Mouse (Mus musculus) MEL (cell line): ENCODE results near the gene Chd6. TPM values are rescaled to one million over a fixed set of nuclear protein-coding genes. Genes with fewer than 3 reads are reported as not detected.
A peak's percentile ranks its signal among the peaks of the same experiment; 100 is the strongest.

Experiments
- DNase-seq: peaks from one replicate; pipeline ENCODE4 v3.0.0; 2011; ENCODE audit warnings: low read depth, low spot score
- H3K27ac ChIP-seq: 2 replicates; pipeline ENCODE4 v1.5.1; 2012; ENCODE audit warnings: low read depth, mild to moderate bottlenecking, control low read depth, low read length, moderate library complexity; ENCODE audit not compliant: control insufficient read depth
- H3K27me3 ChIP-seq, 2 experiments: fragments of 150-350 bp in 1 of 2; sonication (generic) in 1 of 2; 2 replicates each; pipeline ENCODE4 v1.6.1; 2012; ENCODE audit warnings: low read length in 2 of 2, mild to moderate bottlenecking in 2 of 2, improper control_type of control experiment in 1 of 2, moderate library complexity in 1 of 2; ENCODE audit not compliant: insufficient read depth in 2 of 2, control insufficient read depth in 1 of 2
- H3K36me3 ChIP-seq, 2 experiments: 2 replicates each; pipeline ENCODE4 v1.6.1; 2012 to 2014; ENCODE audit warnings: low read length in 2 of 2, improper control_type of control experiment in 1 of 2, inconsistent platforms in 1 of 2, mild to moderate bottlenecking in 1 of 2; ENCODE audit not compliant: insufficient read depth in 2 of 2, control insufficient read depth in 1 of 2
- H3K4me1 ChIP-seq, 2 experiments: fragments of 150-350 bp in 1 of 2; sonication (generic) in 1 of 2; 2 replicates each; pipeline ENCODE4 v1.6.1; 2012; ENCODE audit warnings: low read length in 2 of 2, improper control_type of control experiment in 1 of 2, mild to moderate bottlenecking in 1 of 2; ENCODE audit not compliant: insufficient read depth in 2 of 2, control insufficient read depth in 1 of 2
- H3K4me3 ChIP-seq, 2 experiments: fragments of 150-350 bp in 1 of 2; sonication (generic) in 1 of 2; 2 replicates each; pipeline ENCODE4 v1.5.1; 2012; ENCODE audit warnings: low read depth in 2 of 2, low read length in 2 of 2, mild to moderate bottlenecking in 2 of 2, moderate library complexity in 2 of 2, control low read depth in 1 of 2, improper control_type of control experiment in 1 of 2; ENCODE audit not compliant: control insufficient read depth in 1 of 2, insufficient read depth in 1 of 2
- H3K79me2 ChIP-seq: 2 replicates; pipeline ENCODE4 v1.6.1; 2012; ENCODE audit warnings: mild to moderate bottlenecking, low read length, moderate library complexity; ENCODE audit not compliant: control insufficient read depth, poor library complexity, insufficient read depth
- H3K9ac ChIP-seq: 2 replicates; pipeline ENCODE4 v1.6.1; 2012; ENCODE audit warnings: low read depth, mild to moderate bottlenecking, control low read depth, low read length, moderate library complexity; ENCODE audit not compliant: control insufficient read depth, poor library complexity, severe bottlenecking
- H3K9me3 ChIP-seq: fragments of 150-350 bp; sonication (generic); replicated peaks from 2 replicates; pipeline ENCODE4 v1.6.1; 2012; ENCODE audit warnings: mild to moderate bottlenecking, low read length, improper control_type of control experiment, moderate library complexity; ENCODE audit not compliant: insufficient read depth
- BHLHE40 ChIP-seq: IDR thresholded peaks from 2 replicates; pipeline ENCODE4 v1.6.1; 2012; ENCODE audit warnings: low read depth, mild to moderate bottlenecking, inconsistent platforms, low read length, improper control_type of control experiment, borderline replicate concordance
- CHD1 ChIP-seq: IDR thresholded peaks from 2 replicates; pipeline ENCODE4 v1.6.1; 2012; ENCODE audit warnings: low read depth, mild to moderate bottlenecking, inconsistent platforms, low read length, improper control_type of control experiment
- CHD2 ChIP-seq: IDR thresholded peaks from 2 replicates; pipeline ENCODE4 v1.6.1; 2011; ENCODE audit warnings: low read length, improper control_type of control experiment
- E2F4 ChIP-seq: IDR thresholded peaks from 2 replicates; pipeline ENCODE4 v1.6.1; 2011; ENCODE audit warnings: low read depth, low read length, improper control_type of control experiment, borderline replicate concordance
- ELF1 ChIP-seq: IDR thresholded peaks from 2 replicates; pipeline ENCODE4 v1.6.1; 2014; ENCODE audit warnings: low read depth, mild to moderate bottlenecking, inconsistent platforms, low read length, improper control_type of control experiment, moderate library complexity
- EP300 ChIP-seq, 2 experiments: IDR thresholded peaks; 2 replicates each; pipeline ENCODE4 v1.6.1; 2011; ENCODE audit warnings: improper control_type of control experiment in 2 of 2, low read length in 2 of 2, low read depth in 1 of 2, mild to moderate bottlenecking in 1 of 2
- GABPA ChIP-seq: IDR thresholded peaks from 2 replicates; pipeline ENCODE4 v1.6.1; 2012; ENCODE audit warnings: low read depth, mild to moderate bottlenecking, inconsistent platforms, low read length, improper control_type of control experiment, moderate library complexity
- GATA1 ChIP-seq: IDR thresholded peaks from 2 replicates; pipeline ENCODE4 v1.6.1; 2011; ENCODE audit warnings: low read depth, low read length, improper control_type of control experiment
- JUND ChIP-seq: IDR thresholded peaks from 2 replicates; pipeline ENCODE4 v1.6.1; 2011; ENCODE audit warnings: low read depth, mild to moderate bottlenecking, improper control_type of control experiment, low read length
- KAT2A ChIP-seq: conservative IDR thresholded peaks from 2 replicates; pipeline ENCODE4 v1.6.1; 2012; ENCODE audit warnings: low read depth, low read length, improper control_type of control experiment, inconsistent platforms
- MAFK ChIP-seq: IDR thresholded peaks from 2 replicates; pipeline ENCODE4 v1.6.1; 2011; ENCODE audit warnings: low read depth, mild to moderate bottlenecking, low read length, improper control_type of control experiment, borderline replicate concordance
- MAX ChIP-seq: IDR thresholded peaks from 2 replicates; pipeline ENCODE4 v1.6.1; 2011; ENCODE audit warnings: low read length, improper control_type of control experiment
- MAZ ChIP-seq: IDR thresholded peaks from 2 replicates; pipeline ENCODE4 v1.6.1; 2012; ENCODE audit warnings: low read depth, mild to moderate bottlenecking, inconsistent platforms, low read length, improper control_type of control experiment
- MEF2A ChIP-seq: IDR thresholded peaks from 2 replicates; pipeline ENCODE4 v1.6.1; 2014; ENCODE audit warnings: low read depth, mild to moderate bottlenecking, inconsistent platforms, low read length, improper control_type of control experiment; ENCODE audit not compliant: poor library complexity, insufficient replicate concordance, severe bottlenecking; ENCODE audit errors: extremely low read depth
- MXI1 ChIP-seq: IDR thresholded peaks from 2 replicates; pipeline ENCODE4 v1.6.1; 2011; ENCODE audit warnings: mild to moderate bottlenecking, low read depth, low read length, improper control_type of control experiment
- MYB ChIP-seq: IDR thresholded peaks from 2 replicates; pipeline ENCODE4 v1.6.1; 2011; ENCODE audit warnings: mild to moderate bottlenecking, low read depth, low read length, improper control_type of control experiment
- NRF1 ChIP-seq: IDR thresholded peaks from 2 replicates; pipeline ENCODE4 v1.6.1; 2014; ENCODE audit warnings: low read depth, mild to moderate bottlenecking, inconsistent platforms, low read length, improper control_type of control experiment, moderate library complexity; ENCODE audit not compliant: poor library complexity, insufficient read depth, severe bottlenecking
- RAD21 ChIP-seq: IDR thresholded peaks from 2 replicates; pipeline ENCODE4 v1.6.1; 2011; ENCODE audit warnings: mild to moderate bottlenecking, low read depth, low read length, improper control_type of control experiment
- RCOR1 ChIP-seq: IDR thresholded peaks from 2 replicates; pipeline ENCODE4 v1.6.1; 2012; ENCODE audit warnings: low read depth, mild to moderate bottlenecking, inconsistent platforms, low read length, improper control_type of control experiment
- SIN3A ChIP-seq: IDR thresholded peaks from 2 replicates; pipeline ENCODE4 v1.6.1; 2012; ENCODE audit warnings: low read length, improper control_type of control experiment, inconsistent platforms
- SMC3 ChIP-seq: IDR thresholded peaks from 2 replicates; pipeline ENCODE4 v1.6.1; 2011; ENCODE audit warnings: low read depth, low read length, improper control_type of control experiment
- TBP ChIP-seq: IDR thresholded peaks from 2 replicates; pipeline ENCODE4 v1.8.0; 2011; ENCODE audit warnings: low read depth, low read length, improper control_type of control experiment
- TCF12 ChIP-seq: IDR thresholded peaks from 2 replicates; pipeline ENCODE4 v1.6.1; 2014; ENCODE audit warnings: low read depth, mild to moderate bottlenecking, inconsistent platforms, low read length, improper control_type of control experiment, moderate library complexity
- USF1 ChIP-seq: IDR thresholded peaks from 2 replicates; pipeline ENCODE4 v1.6.1; 2014; ENCODE audit warnings: low read depth, mild to moderate bottlenecking, inconsistent platforms, low read length, improper control_type of control experiment, moderate library complexity
- USF2 ChIP-seq, 2 experiments: IDR thresholded peaks; 2 replicates each; pipeline ENCODE4 v1.6.1; 2011 to 2012; ENCODE audit warnings: improper control_type of control experiment in 2 of 2, low read length in 2 of 2, borderline replicate concordance in 1 of 2, inconsistent platforms in 1 of 2, low read depth in 1 of 2, mild to moderate bottlenecking in 1 of 2; ENCODE audit not compliant: insufficient read depth in 1 of 2
- ZC3H11A ChIP-seq: IDR thresholded peaks from 2 replicates; pipeline ENCODE4 v1.6.1; 2012; ENCODE audit warnings: low read depth, mild to moderate bottlenecking, inconsistent platforms, low read length, improper control_type of control experiment
- ZKSCAN1 ChIP-seq: IDR thresholded peaks from 2 replicates; pipeline ENCODE4 v1.6.1; 2012; ENCODE audit warnings: low read depth, mild to moderate bottlenecking, inconsistent platforms, low read length, improper control_type of control experiment, moderate library complexity
- ZMIZ1 ChIP-seq: IDR thresholded peaks from 2 replicates; pipeline ENCODE4 v1.6.1; 2012; ENCODE audit warnings: low read depth, mild to moderate bottlenecking, inconsistent platforms, low read length, improper control_type of control experiment, moderate library complexity
- polyA plus RNA-seq, 2 experiments: library from polyadenylated mRNA; stranded (reverse) in 1 of 2; unstranded in 1 of 2; fragments of >175 nt in 1 of 2; fragments of >200 nt in 1 of 2; gene quantifications; 2 replicates each; pipeline versions ENCODE4 v1.2.1 to v1.2.4; 2012; ENCODE audit warnings: low replicate concordance in 2 of 2, low read depth in 1 of 2; ENCODE audit not compliant: insufficient read length in 2 of 2, insufficient read depth in 1 of 2, missing spikeins in 1 of 2
- total RNA-seq: library from RNA; depleted of rRNA; stranded (reverse); fragments of 300-350 nt; gene quantifications from 2 replicates; pipeline ENCODE4 v1.2.3, GENCODE M21; 2012

The Chd6 gene
- total and polyA plus RNA-seq, 3 experiments = 9.7 to 200 (median 15.4) TPM

- Histone ChIP-seq H3K4me3 (peak overlapping the region in 1 of 2 experiments; percentile 36; a peak in 2 of 4 replicates), H3K27me3 (no peaks in the 10 kb centered on the region), H3K27ac (no peak overlapping the region), H3K4me1 (peaks cover 18 to 22% of the 10 kb centered on the region in 2 experiments), H3K79me2 (peaks cover 10% of the 10 kb centered on the region), H3K36me3 (peaks cover 3 to 36% of the 10 kb centered on the region in 2 experiments; a peak in 3 of 4 replicates), H3K9ac (no peak overlapping the region), H3K9me3 (no peaks in the 10 kb centered on the region)
- TF ChIP-seq EP300 (IDR thresholded peaks at IDR 0.05; ENCODE audit: low read depth in 1 of 2, low read length in 2 of 2) (peak in 1 of 2 experiments; percentile 60; a peak in 2 of 4 replicates), ELF1 (no peak), RCOR1 (0 out of 2 replicates have a peak, but pooled peaks have one; percentile 13), SIN3A (no peak; the same call in 1 of the 2 replicates), MAZ (peak; percentile 46; the same call in 1 of the 2 replicates), GATA1 (peak; percentile 36; the same call in 1 of the 2 replicates), TCF12 (peak; percentile 29; the same call in 1 of the 2 replicates), ZC3H11A (no peak)
- peak; percentile 72 for DNase-seq
These were observed 33.3 kb downstream of the Chd6 start for GRCm38 (mm10) chr2:161075553-161075952.

GRCm38 (mm10) chr2:161066097-161066759 is 42.6 kb downstream of the Chd6 start:
- H3K4me3 ChIP-seq = peak overlapping the region; percentile 38 to 50
- H3K9me3 ChIP-seq = no peaks in the 10 kb centered on the region
- peaks cover 7% of the 10 kb centered on the region for H3K79me2 ChIP-seq
- peak overlapping the region; percentile 90 for H3K27ac ChIP-seq
- DNase-seq = peak; percentile 88
- H3K9ac ChIP-seq = peak overlapping the region; percentile 72
- peaks cover 0 to 14% of the 10 kb centered on the region in 2 experiments; a peak in 2 of 4 replicates for H3K36me3 ChIP-seq
- H3K27me3 ChIP-seq = no peaks in the 10 kb centered on the region
- H3K4me1 ChIP-seq = peaks cover 7 to 16% of the 10 kb centered on the region in 2 experiments
- no peak for TF ChIP-seq MEF2A
- no peak for TF ChIP-seq ELF1
- no peak for TF ChIP-seq JUND
- TF ChIP-seq BHLHE40 = no peak
- no peak for TF ChIP-seq CHD2
- no peak for TF ChIP-seq USF2 (IDR thresholded peaks at IDR 0.05; ENCODE audit: borderline replicate concordance in 1 of 2, insufficient read depth in 1 of 2, low read depth in 1 of 2, low read length in 2 of 2)
- no peak for TF ChIP-seq KAT2A
- TF ChIP-seq MAX = peak; percentile 79
- no peak for TF ChIP-seq GABPA
- no peak; the same call in none of the 2 replicates for TF ChIP-seq SIN3A
- no peak for TF ChIP-seq ZMIZ1
- 0 out of 2 replicates have a peak, but pooled peaks have one; percentile 29 for TF ChIP-seq MYB
- TF ChIP-seq MAFK = no peak; the same call in 1 of the 2 replicates
- TF ChIP-seq ZKSCAN1 = no peak
- TF ChIP-seq RCOR1 = peak; percentile 87
- peak; percentile 44; the same call in 1 of the 2 replicates for TF ChIP-seq TBP
- TF ChIP-seq SMC3 = no peak
- no peak for TF ChIP-seq RAD21
- TF ChIP-seq NRF1 = peak; percentile 47; the same call in 1 of the 2 replicates
- TF ChIP-seq MXI1 = peak; percentile 83
- TF ChIP-seq CHD1 = no peak
- no peak; the same call in 1 of the 2 replicates for TF ChIP-seq GATA1
- no peak for TF ChIP-seq E2F4
- peak; percentile 59 to 74; a peak in 3 of 4 replicates for TF ChIP-seq EP300 (IDR thresholded peaks at IDR 0.05; ENCODE audit: low read depth in 1 of 2, low read length in 2 of 2)
- TF ChIP-seq USF1 = no peak
